Mouse (Mus musculus): ENCODE results near the gene Adgra1. TPM values are rescaled to one million over a fixed set of nuclear protein-coding genes. Genes with fewer than 3 reads are reported as not detected.

Adgra1 gene
- polyA plus RNA-seq (2015; fragmentation: Illumina TruSeq; extraction: RNeasy Lipid Tissue Mini Kit (QIAGEN cat#74804); ENCODE audit: insufficient read depth, low read depth, low replicate concordance), result not detected

DNA sequence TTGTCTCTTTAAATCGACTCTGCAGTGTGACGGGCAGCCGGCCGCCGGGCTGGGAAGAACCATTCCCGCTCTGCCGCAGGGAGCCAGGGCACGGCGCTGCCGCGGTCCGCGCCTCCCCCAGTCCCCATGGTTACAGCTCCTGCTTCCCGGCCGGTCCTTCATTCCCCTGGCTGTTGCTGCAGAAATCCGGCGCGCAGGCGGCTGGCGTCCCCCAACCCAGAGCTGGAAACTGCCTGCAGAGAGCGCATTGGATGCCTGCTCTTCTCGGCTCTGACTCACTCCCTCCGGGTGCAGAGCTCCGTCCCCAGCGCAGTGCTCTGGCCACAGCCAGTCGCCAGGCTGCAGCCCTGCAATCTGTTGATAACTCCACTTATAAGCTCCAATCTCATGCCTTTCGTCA is at the start of gene Adgra1:
Gene Adgra1 (plus strand): TSS at position 139 of the 400 bp plus-strand sequence.

DNA sequence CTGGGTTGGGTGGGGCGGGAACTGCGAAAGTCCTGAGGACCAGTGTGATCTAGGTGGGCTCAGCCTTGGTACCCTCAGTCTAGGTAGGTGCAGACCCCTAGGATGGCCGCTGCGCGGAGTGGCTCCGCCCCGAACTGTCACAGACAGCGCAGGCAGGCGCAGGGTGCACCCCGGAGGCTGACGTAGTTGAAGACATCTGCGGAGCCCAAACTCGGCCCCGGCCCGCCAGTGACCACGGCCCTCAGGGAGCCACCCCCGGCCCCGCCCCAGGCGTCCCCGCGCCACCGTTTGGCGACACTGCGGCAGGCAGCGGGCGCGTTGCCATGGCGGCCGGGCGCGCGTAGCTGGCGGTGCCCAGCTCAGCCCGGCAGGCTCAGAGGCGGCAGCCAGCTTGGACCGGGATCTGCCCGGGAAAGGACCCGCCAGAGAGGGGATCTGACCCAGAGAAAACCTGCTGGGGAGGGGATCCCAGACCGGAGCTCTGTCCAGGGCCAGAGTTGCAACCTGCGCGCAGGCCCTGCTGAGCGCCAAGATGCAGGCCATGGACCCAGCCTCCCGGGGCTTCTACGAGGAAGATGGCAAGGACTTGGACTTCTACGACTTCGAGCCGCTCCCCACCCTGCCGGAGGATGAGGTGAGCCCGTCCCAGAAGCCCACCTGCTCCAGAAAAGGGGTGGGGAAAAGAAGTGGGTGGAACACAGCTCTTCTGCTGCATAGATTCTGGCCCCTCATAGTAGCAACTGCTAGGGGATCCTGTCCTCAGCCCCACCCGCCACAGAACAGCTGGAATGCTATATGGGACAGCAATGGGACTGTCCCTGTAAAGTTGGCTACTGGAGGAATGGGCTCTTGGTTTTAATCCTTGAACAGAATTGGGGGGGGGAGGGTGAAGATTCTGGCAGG is 60.9 kb downstream of the Adgra1 start, which contains the start of gene Kndc1:
Gene Kndc1 (plus strand): TSS at position 42 of the 903 bp plus-strand sequence.

Other genes with a start within 250 kb of the Adgra1 start
- gene Cfap46, start 150.4 kb upstream of the Adgra1 start, polyA plus RNA-seq (2015; fragmentation: Illumina TruSeq; extraction: RNeasy Lipid Tissue Mini Kit (QIAGEN cat#74804); ENCODE audit: insufficient read depth, low read depth, low replicate concordance), result not detected
- 0.31 TPM for gene Kndc1, start 60.5 kb downstream of the Adgra1 start, polyA plus RNA-seq (2015; fragmentation: Illumina TruSeq; extraction: RNeasy Lipid Tissue Mini Kit (QIAGEN cat#74804); ENCODE audit: insufficient read depth, low read depth, low replicate concordance)
- gene Utf1, start 109.6 kb downstream of the Adgra1 start, polyA plus RNA-seq (2015; fragmentation: Illumina TruSeq; extraction: RNeasy Lipid Tissue Mini Kit (QIAGEN cat#74804); ENCODE audit: insufficient read depth, low read depth, low replicate concordance), result not detected
- not detected for gene 6430531B16Rik, start 144.6 kb downstream of the Adgra1 start, polyA plus RNA-seq (2015; fragmentation: Illumina TruSeq; extraction: RNeasy Lipid Tissue Mini Kit (QIAGEN cat#74804); ENCODE audit: insufficient read depth, low read depth, low replicate concordance)
- 0.85 TPM for gene Adam8, start 158.4 kb downstream of the Adgra1 start, polyA plus RNA-seq (2015; fragmentation: Illumina TruSeq; extraction: RNeasy Lipid Tissue Mini Kit (QIAGEN cat#74804); ENCODE audit: insufficient read depth, low read depth, low replicate concordance)
- 14.4 TPM for gene Zfp511, start 202.2 kb downstream of the Adgra1 start, polyA plus RNA-seq (2015; fragmentation: Illumina TruSeq; extraction: RNeasy Lipid Tissue Mini Kit (QIAGEN cat#74804); ENCODE audit: insufficient read depth, low read depth, low replicate concordance)
- 4.0 TPM for gene Tubgcp2, start 202.5 kb downstream of the Adgra1 start, polyA plus RNA-seq (2015; fragmentation: Illumina TruSeq; extraction: RNeasy Lipid Tissue Mini Kit (QIAGEN cat#74804); ENCODE audit: insufficient read depth, low read depth, low replicate concordance)
- not detected for gene Msx3, start 214.9 kb downstream of the Adgra1 start, polyA plus RNA-seq (2015; fragmentation: Illumina TruSeq; extraction: RNeasy Lipid Tissue Mini Kit (QIAGEN cat#74804); ENCODE audit: insufficient read depth, low read depth, low replicate concordance)
- gene Caly, start 248.4 kb downstream of the Adgra1 start, polyA plus RNA-seq (2015; fragmentation: Illumina TruSeq; extraction: RNeasy Lipid Tissue Mini Kit (QIAGEN cat#74804); ENCODE audit: insufficient read depth, low read depth, low replicate concordance), result not detected

All from pancreas, adult 10 weeks (tissue).